Mouse (Mus musculus): ENCODE measurements around the gene Kcnj4. TPM values are rescaled to one million over a fixed set of nuclear protein-coding genes. Genes with fewer than 3 reads are reported as not detected.
A peak's percentile ranks its signal among the peaks of the same experiment; 100 is the strongest.
"Not testable (repeated sequence)": the region's sequence is repeated elsewhere in the genome, so short reads cannot be mapped to it uniquely, and the experiment has no call there.

Gene Kcnj4
- polyA plus RNA-seq, 2 experiments: not detected

DNA sequence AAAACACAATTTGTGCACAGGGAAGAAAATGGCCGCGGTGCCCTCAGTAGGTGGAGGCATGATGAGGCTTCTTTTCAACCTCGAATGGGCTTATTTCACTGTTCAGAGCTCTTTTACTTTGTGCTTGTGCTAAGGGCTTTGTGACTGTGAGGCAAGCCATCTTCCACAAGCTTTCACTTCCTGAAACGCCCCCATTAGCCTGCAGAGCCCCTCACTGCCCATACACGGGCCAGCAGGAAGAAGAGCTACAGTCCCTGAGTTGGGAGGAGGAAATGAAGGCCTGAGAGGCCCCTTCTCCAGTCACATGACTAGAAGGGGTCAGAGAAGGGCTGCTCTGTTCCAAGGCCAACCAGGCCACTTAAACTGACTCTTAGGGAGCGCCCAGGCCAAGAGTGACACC lies 48.5 kb downstream of the Kcnj4 start:
- 50% methylated on average over 6 of the region's 6 CpGs for WGBS (ENCODE audit: insufficient replicate concordance)
- no peaks in the 10 kb centered on the region; the same call in 1 of the 2 replicates for H3K27me3 ChIP-seq (ENCODE audit: control insufficient read depth, insufficient read depth, low read length)
- ATAC-seq (ENCODE audit: insufficient read depth) (no peak), DNase-seq (ENCODE audit: low read depth in 3 of 3, low spot score in 3 of 3) (no peak)
- H3K4me2 ChIP-seq (ENCODE audit: low read depth): no peak overlapping the region
- no peak overlapping the region for H3K9ac ChIP-seq (replicated peaks)
- H3K4me3 ChIP-seq (ENCODE audit: insufficient read depth in 1 of 2, low read depth in 2 of 2, low read length in 2 of 2): no peak overlapping the region
- no peak overlapping the region for H3K27ac ChIP-seq
- H3K4me1 ChIP-seq (replicated peaks; ENCODE audit: control insufficient read depth in 2 of 2, insufficient read depth in 2 of 2, low read length in 1 of 2): peaks cover 0 to 6% of the 10 kb centered on the region in 2 experiments; a peak in 3 of 4 replicates
- H3K36me3 ChIP-seq (replicated peaks; ENCODE audit: control insufficient read depth, insufficient read depth, low read depth): no peaks in the 10 kb centered on the region
- no peaks in the 10 kb centered on the region for H3K9me3 ChIP-seq (ENCODE audit: control insufficient read depth, low read length)
- TF ChIP-seq EP300 (IDR thresholded peaks at IDR 0.05; ENCODE audit: low read depth) (no peak), CTCF (IDR thresholded peaks at IDR 0.05; ENCODE audit: low read depth) (no peak)

DNA sequence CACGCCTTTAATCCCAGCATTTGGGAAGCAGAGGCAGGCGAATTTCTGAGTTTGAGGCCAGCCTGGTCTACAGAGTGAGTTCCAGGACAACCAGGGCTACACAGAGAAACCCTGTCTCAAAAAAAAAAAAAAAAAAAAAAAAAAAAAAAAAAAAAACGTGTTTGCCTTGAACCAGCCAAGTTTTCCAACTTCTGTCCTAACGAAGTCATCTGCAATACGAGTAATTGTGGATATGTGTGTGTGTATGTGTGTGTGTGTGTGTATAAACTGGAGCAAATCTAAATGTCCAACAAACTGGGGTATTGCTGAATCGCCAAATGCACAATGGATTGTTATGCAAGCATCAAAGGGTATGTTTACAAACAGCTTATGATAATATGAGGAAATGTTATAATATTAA lies 48.9 kb downstream of the Kcnj4 start:
- H3K36me3 ChIP-seq (replicated peaks; ENCODE audit: control insufficient read depth, insufficient read depth, low read depth); H3K27ac ChIP-seq; H3K9me3 ChIP-seq (ENCODE audit: control insufficient read depth, low read length); H3K9ac ChIP-seq (replicated peaks); H3K4me1 ChIP-seq (replicated peaks; ENCODE audit: control insufficient read depth in 2 of 2, insufficient read depth in 2 of 2, low read length in 1 of 2); H3K27me3 ChIP-seq (ENCODE audit: control insufficient read depth, insufficient read depth, low read length); H3K4me2 ChIP-seq (ENCODE audit: low read depth); DNase-seq (ENCODE audit: low read depth in 3 of 3, low spot score in 3 of 3); H3K4me3 ChIP-seq (ENCODE audit: insufficient read depth in 1 of 2, low read depth in 2 of 2, low read length in 2 of 2); ATAC-seq (ENCODE audit: insufficient read depth): not testable (repeated sequence)
- WGBS (ENCODE audit: insufficient replicate concordance): 40% methylated on average over 6 of the region's 6 CpGs

DNA sequence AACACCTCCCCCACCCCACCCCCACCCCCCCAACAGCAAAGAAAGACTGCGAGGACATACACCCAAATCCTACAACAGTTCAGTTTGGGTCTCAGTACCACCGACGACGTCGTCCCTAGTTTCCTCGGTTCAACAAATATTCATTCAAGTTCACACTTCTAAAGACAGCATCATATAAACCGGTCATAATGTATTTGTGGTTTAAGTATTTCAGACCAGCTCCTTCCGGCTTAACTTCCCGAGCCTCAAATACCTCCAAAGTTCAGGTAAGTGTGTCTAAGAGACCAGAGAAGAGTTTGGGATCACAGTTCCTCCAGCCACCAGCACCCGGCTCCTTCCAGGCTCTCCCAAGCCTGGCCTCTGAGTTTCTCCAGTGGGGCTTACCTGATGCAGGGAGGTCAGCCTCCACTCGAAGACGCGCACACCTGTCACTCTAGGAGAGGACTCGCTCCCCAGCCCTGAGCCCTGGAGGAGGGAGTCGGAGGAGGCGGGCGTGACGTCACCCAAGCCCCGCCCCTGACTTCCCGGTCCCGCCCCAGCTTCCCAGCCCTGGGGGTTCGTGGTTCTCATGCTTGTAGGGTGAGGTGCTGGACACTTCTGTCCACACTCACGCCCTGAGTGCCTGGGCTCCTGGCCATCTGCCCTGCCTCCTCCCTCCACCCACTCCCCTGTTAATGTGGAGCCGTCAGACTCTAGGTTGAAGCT lies 49.8 kb downstream of the Kcnj4 start, which contains the start of gene Csnk1e:
Gene Csnk1e, minus strand, starts transcription at position 461 of the 705 bp plus-strand sequence.
- Histone ChIP-seq H3K4me3 (ENCODE audit: insufficient read depth in 1 of 2, low read depth in 2 of 2, low read length in 2 of 2) (peak within 1 kb of the TSS; percentile 20 to 40; a peak in 3 of 4 replicates), H3K4me2 (ENCODE audit: low read depth) (peak within 1 kb of the TSS; percentile 60), H3K27ac (no peak within 1 kb of the TSS), H3K27me3 (ENCODE audit: control insufficient read depth, insufficient read depth, low read length) (no peaks in the 10 kb centered on the region), H3K4me1 (replicated peaks; ENCODE audit: control insufficient read depth in 2 of 2, insufficient read depth in 2 of 2, low read length in 1 of 2) (peaks cover 0 to 6% of the 10 kb centered on the region in 2 experiments; a peak in 3 of 4 replicates), H3K9ac (replicated peaks) (no peak within 1 kb of the TSS), H3K9me3 (ENCODE audit: control insufficient read depth, low read length) (no peaks in the 10 kb centered on the region), H3K36me3 (replicated peaks; ENCODE audit: control insufficient read depth, insufficient read depth, low read depth) (no peaks in the 10 kb centered on the region)
- no peak for ATAC-seq (ENCODE audit: insufficient read depth)
- TF ChIP-seq EP300 (IDR thresholded peaks at IDR 0.05; ENCODE audit: low read depth): no peak
- no peak for TF ChIP-seq CTCF (IDR thresholded peaks at IDR 0.05; ENCODE audit: low read depth)
- no peak for DNase-seq (ENCODE audit: low read depth in 3 of 3, low spot score in 3 of 3)
- 3% methylated on average over 24 of the region's 24 CpGs for WGBS (ENCODE audit: insufficient replicate concordance)

DNA sequence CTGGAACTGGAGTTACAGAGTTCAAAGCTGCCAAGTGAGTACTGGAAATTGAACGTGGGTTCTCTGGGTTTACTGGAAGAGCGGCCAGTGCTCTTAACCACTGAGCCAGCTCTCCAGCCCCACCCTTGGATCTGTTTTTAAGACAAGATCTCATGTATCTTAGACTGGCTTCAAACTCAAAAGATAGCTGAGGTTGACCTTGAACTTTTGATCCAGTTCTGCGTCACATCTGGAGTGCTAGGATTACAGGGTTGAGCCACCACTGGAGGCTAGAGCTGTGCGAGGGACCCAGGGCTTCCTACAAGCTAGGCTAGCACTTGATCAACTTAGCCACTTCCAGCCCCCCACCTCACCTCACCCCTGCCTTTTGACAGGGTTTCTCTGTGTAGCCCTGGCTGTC lies 51.2 kb downstream of the Kcnj4 start:
- no peak for ATAC-seq (ENCODE audit: insufficient read depth)
- Histone ChIP-seq H3K9me3 (ENCODE audit: control insufficient read depth, low read length) (no peaks in the 10 kb centered on the region), H3K9ac (replicated peaks) (no peak overlapping the region), H3K27ac (no peak overlapping the region), H3K4me2 (ENCODE audit: low read depth) (no peak overlapping the region), H3K36me3 (replicated peaks; ENCODE audit: control insufficient read depth, insufficient read depth, low read depth) (no peaks in the 10 kb centered on the region), H3K4me1 (replicated peaks; ENCODE audit: control insufficient read depth in 2 of 2, insufficient read depth in 2 of 2, low read length in 1 of 2) (peaks cover 0 to 6% of the 10 kb centered on the region in 2 experiments; a peak in 3 of 4 replicates), H3K4me3 (ENCODE audit: insufficient read depth in 1 of 2, low read depth in 2 of 2, low read length in 2 of 2) (no peak overlapping the region), H3K27me3 (ENCODE audit: control insufficient read depth, insufficient read depth, low read length) (no peaks in the 10 kb centered on the region)
- TF ChIP-seq CTCF (IDR thresholded peaks at IDR 0.05; ENCODE audit: low read depth) (no peak), EP300 (IDR thresholded peaks at IDR 0.05; ENCODE audit: low read depth) (no peak)
- 68% methylated on average over 4 of the region's 4 CpGs for WGBS (ENCODE audit: insufficient replicate concordance)
- DNase-seq (ENCODE audit: low read depth in 3 of 3, low spot score in 3 of 3): no peak

DNA sequence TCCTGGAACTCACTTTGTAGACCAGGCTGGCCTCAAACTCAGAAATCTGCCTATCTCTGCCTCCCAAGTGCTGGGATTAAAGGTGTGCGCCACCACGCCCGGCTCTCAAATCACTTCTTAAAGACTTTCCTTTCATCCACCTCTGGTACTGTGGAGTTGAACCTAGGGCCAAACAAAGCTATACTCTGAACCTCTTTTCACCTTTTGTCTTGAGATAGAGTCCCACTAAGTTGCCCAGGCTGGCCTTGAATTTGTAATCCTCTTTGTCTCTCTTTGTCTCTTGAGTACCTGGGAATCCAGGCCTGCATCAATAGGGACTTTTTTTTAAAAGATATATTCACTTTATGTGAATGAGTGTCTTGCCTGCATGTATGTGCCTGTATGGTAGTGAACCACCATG lies 57.0 kb downstream of the Kcnj4 start:
- no peak for TF ChIP-seq EP300 (IDR thresholded peaks at IDR 0.05; ENCODE audit: low read depth)
- no peak for TF ChIP-seq CTCF (IDR thresholded peaks at IDR 0.05; ENCODE audit: low read depth)
- WGBS (ENCODE audit: insufficient replicate concordance): 74% methylated on average over 3 of the region's 3 CpGs
- Histone ChIP-seq H3K27me3 (ENCODE audit: control insufficient read depth, insufficient read depth, low read length) (no peaks in the 10 kb centered on the region), H3K36me3 (replicated peaks; ENCODE audit: control insufficient read depth, insufficient read depth, low read depth) (no peaks in the 10 kb centered on the region), H3K4me1 (replicated peaks; ENCODE audit: control insufficient read depth in 2 of 2, insufficient read depth in 2 of 2, low read length in 1 of 2) (no peaks in the 10 kb centered on the region), H3K9me3 (ENCODE audit: control insufficient read depth, low read length) (no peaks in the 10 kb centered on the region), H3K4me3 (ENCODE audit: insufficient read depth in 1 of 2, low read depth in 2 of 2, low read length in 2 of 2) (no peak overlapping the region), H3K4me2 (ENCODE audit: low read depth) (no peak overlapping the region), H3K27ac (no peak overlapping the region), H3K9ac (replicated peaks) (no peak overlapping the region)
- DNase-seq (ENCODE audit: low read depth in 3 of 3, low spot score in 3 of 3): no peak
- ATAC-seq (ENCODE audit: insufficient read depth): no peak

All from liver, embryonic 14.5 days (tissue).